Mouse (Mus musculus) stomach, postnatal 0 days (tissue): Measurements from ENCODE around the gene Lingo2.

Experiments used
- CTCF ChIP-seq: IDR thresholded peaks from 2 replicates; pipeline ENCODE4 v1.5.1; 2016; ENCODE audit warnings: antibody characterized with exemption, low read depth, mild to moderate bottlenecking, moderate library complexity
- EP300 ChIP-seq: optimal IDR thresholded peaks from 2 replicates; pipeline ENCODE3; 2016; ENCODE audit warnings: antibody characterized with exemption

DNA sequence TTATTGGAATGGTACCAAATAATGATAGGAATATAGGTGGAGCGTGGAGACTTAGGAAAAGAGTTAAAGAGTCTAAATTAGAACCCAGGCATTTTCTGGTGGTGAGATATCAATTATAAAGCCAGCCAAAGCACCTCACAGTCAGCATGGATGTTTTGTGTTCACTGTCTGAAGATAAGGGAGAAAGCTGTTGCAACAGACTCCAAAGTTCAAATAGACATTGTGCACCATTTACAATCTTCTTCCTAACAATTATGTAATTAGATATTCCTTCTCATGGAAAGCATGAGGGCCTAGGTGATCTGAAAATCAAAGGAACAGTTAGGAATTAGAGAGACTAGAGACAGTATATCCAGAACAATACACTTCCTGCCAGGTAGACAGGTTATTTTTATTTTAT, 1136.8 kb downstream of the Lingo2 start:
- TF ChIP-seq CTCF (no peak), EP300 (no peak)
